Mouse (Mus musculus) intestine, postnatal 0 days (tissue): ENCODE measurements at regions not wholly inside any gene's neighbourhood (a gene's known extent, or its start where the extent isn't known, plus 50 kb on each side); places are given as distances from the start of the nearest gene placed in this dataset.

ENCODE experiments used
- ATAC-seq: fragments of 200-750 bp; cut with Nextera tagmentation; 2 replicates; pipeline ENCODE4 v1.8.0; 2017; ENCODE audit warnings: mild to moderate bottlenecking, moderate TSS enrichment, moderate library complexity
- H3K27ac ChIP-seq: fragments of 300-500 bp; sonication (generic); 2 replicates; pipeline ENCODE4 v1.5.1; 2014; ENCODE audit warnings: mild to moderate bottlenecking, low read depth, low read length, moderate library complexity
- H3K27me3 ChIP-seq: fragments of 300-500 bp; sonication (generic); replicated peaks from 2 replicates; pipeline ENCODE4 v1.6.1; 2014; ENCODE audit warnings: low read length, mixed read lengths; ENCODE audit not compliant: control insufficient read depth, insufficient read depth
- H3K36me3 ChIP-seq: fragments of 300-500 bp; sonication (generic); 2 replicates; pipeline ENCODE4 v1.6.1; 2014; ENCODE audit warnings: mild to moderate bottlenecking, moderate library complexity; ENCODE audit not compliant: control insufficient read depth, insufficient read depth
- H3K4me1 ChIP-seq: fragments of 300-500 bp; sonication (generic); replicated peaks from 2 replicates; pipeline ENCODE4 v1.6.1; 2014; ENCODE audit warnings: antibody characterized with exemption, low read length, mixed read lengths; ENCODE audit not compliant: control insufficient read depth, insufficient read depth
- H3K4me2 ChIP-seq: fragments of 300-500 bp; sonication (generic); replicated peaks from 2 replicates; pipeline ENCODE4 v1.6.1; 2014; ENCODE audit warnings: low read depth, mild to moderate bottlenecking, moderate library complexity
- H3K4me3 ChIP-seq: fragments of 300-500 bp; sonication (generic); 2 replicates; pipeline ENCODE4 v1.5.1; 2014; ENCODE audit warnings: low read depth, low read length
- H3K9ac ChIP-seq: fragments of 300-500 bp; sonication (generic); 2 replicates; pipeline ENCODE4 v1.6.1; 2014; ENCODE audit warnings: mild to moderate bottlenecking, low read depth, low read length
- H3K9me3 ChIP-seq: fragments of 300-500 bp; sonication (generic); 2 replicates; pipeline ENCODE4 v1.6.1; 2016; ENCODE audit warnings: mixed run types; ENCODE audit not compliant: control insufficient read depth
- CTCF ChIP-seq: sonication (generic); IDR thresholded peaks from 2 replicates; pipeline ENCODE4 v1.5.1; 2016; ENCODE audit warnings: low read depth, mild to moderate bottlenecking, control low read depth, antibody characterized with exemption, moderate library complexity
- WGBS: fragments of 180-500 bp; shearing (Covaris S2); extraction: QIAGEN DNeasy Blood & Tissue Kit; methylation state at CpG from one replicate; pipeline ENCODE4 v1.1.7; 2014; 5-methylcytosine and 5-hydroxymethylcytosine counted together

- TF ChIP-seq CTCF: no peak
- no peaks in the 10 kb centered on the region for H3K9me3 ChIP-seq
- H3K27ac ChIP-seq: peak overlapping the region; percentile 21; the same call in 1 of the 2 replicates
- H3K4me1 ChIP-seq: no peaks in the 10 kb centered on the region
- no peak overlapping the region for H3K9ac ChIP-seq
- H3K4me2 ChIP-seq: peak overlapping the region; percentile 44
- H3K36me3 ChIP-seq: no peaks in the 10 kb centered on the region
- WGBS: 47% methylated on average over 15 of the region's 15 CpGs
- 0 out of 2 replicates have a peak overlapping the region, but pooled peaks have one; percentile 5 for H3K4me3 ChIP-seq
- no peaks in the 10 kb centered on the region for H3K27me3 ChIP-seq
- peak; percentile 72 for ATAC-seq
Measured at GRCm38 (mm10) chr8:33987091-33987754, 124.3 kb downstream of the Gm10131 start.

GRCm38 (mm10) chr8:33986657-33987056 lies 124.9 kb downstream of the Gm10131 start:
- H3K9ac ChIP-seq: no peak overlapping the region
- no peaks in the 10 kb centered on the region for H3K4me1 ChIP-seq
- H3K9me3 ChIP-seq: no peaks in the 10 kb centered on the region
- TF ChIP-seq CTCF: no peak
- WGBS: 75% methylated on average over 6 of the region's 6 CpGs
- 0 out of 2 replicates have a peak overlapping the region, but pooled peaks have one; percentile 23 for H3K27ac ChIP-seq
- H3K27me3 ChIP-seq: no peaks in the 10 kb centered on the region
- H3K4me3 ChIP-seq: no peak overlapping the region
- peak overlapping the region; percentile 10; the same call in 1 of the 2 replicates for H3K4me2 ChIP-seq
- no peaks in the 10 kb centered on the region for H3K36me3 ChIP-seq
- ATAC-seq: no peak; the same call in 1 of the 2 replicates

GRCm38 (mm10) chr8:33985430-33985977 lies 126.0 kb downstream of the Gm10131 start:
- no peaks in the 10 kb centered on the region for H3K36me3 ChIP-seq
- 59% methylated on average over 11 of the region's 11 CpGs for WGBS
- no peak for TF ChIP-seq CTCF
- no peak overlapping the region for H3K27ac ChIP-seq
- H3K4me2 ChIP-seq: 0 out of 2 replicates have a peak overlapping the region, but pooled peaks have one; percentile 1
- H3K4me3 ChIP-seq: no peak overlapping the region
- peak; percentile 43; the same call in 1 of the 2 replicates for ATAC-seq
- H3K9ac ChIP-seq: no peak overlapping the region
- no peaks in the 10 kb centered on the region for H3K9me3 ChIP-seq
- H3K4me1 ChIP-seq: no peaks in the 10 kb centered on the region
- no peaks in the 10 kb centered on the region for H3K27me3 ChIP-seq

DNA sequence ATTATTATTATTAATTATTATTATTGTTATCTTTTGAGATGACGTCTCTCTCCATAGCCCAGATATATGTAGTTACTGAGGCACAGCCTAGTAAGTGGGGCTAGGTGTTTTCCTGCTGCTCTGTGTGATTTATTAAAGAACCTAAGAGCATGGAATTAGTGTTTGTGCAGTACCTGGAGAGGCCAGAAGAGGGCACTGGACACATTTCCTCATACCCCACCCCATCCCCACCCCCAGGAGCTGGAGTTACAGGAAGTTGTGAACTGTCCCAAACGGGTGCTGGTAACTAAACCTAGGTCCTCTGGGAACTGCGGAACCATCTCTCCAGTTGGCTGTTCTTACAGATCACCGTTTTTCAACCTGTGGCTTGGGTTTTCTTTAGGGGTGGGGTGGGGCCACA lies 129.9 kb downstream of the Gm10131 start:
- Histone ChIP-seq H3K4me1 (no peaks in the 10 kb centered on the region), H3K27me3 (no peaks in the 10 kb centered on the region), H3K9me3 (no peaks in the 10 kb centered on the region), H3K4me2 (no peak overlapping the region), H3K9ac (no peak overlapping the region), H3K4me3 (no peak overlapping the region), H3K27ac (no peak overlapping the region), H3K36me3 (no peaks in the 10 kb centered on the region)
- no peak for ATAC-seq
- 76% methylated on average over 4 of the region's 4 CpGs for WGBS
- TF ChIP-seq CTCF: peak; percentile 61

DNA sequence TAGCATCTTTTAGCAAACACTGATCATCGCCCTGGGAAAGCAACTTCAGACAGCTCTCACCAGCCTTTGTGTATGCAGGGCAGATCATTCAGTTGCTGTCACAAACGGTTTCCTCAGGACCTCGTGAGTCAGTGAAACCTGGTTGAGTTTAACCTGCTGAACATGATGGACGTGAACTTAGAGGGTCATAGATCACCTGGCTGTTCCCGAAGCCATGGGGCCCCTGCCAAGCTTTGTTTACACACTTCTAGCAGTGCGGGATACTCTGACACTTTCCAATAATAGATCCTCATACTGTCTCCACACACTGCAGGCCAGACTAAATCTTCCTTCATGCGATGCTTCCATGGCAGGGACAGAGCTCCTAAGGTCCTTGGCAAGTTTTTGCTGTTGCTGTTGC lies 130.5 kb downstream of the Gm10131 start:
- no peaks in the 10 kb centered on the region for H3K36me3 ChIP-seq
- no peak overlapping the region for H3K4me3 ChIP-seq
- peak; percentile 23 for ATAC-seq
- no peaks in the 10 kb centered on the region for H3K27me3 ChIP-seq
- no peak overlapping the region for H3K27ac ChIP-seq
- H3K4me1 ChIP-seq: no peaks in the 10 kb centered on the region
- TF ChIP-seq CTCF: no peak
- H3K4me2 ChIP-seq: no peak overlapping the region
- no peak overlapping the region for H3K9ac ChIP-seq
- WGBS: 28% methylated on average over 7 of the region's 7 CpGs
- no peaks in the 10 kb centered on the region for H3K9me3 ChIP-seq
